Mouse (Mus musculus) liver, embryonic 14.5 days (tissue): ENCODE results near the gene Pdcl2.

Source experiments
- CTCF ChIP-seq: IDR thresholded peaks from 2 replicates; pipeline ENCODE4 v1.5.1; 2016; ENCODE audit warnings: antibody characterized with exemption, low read depth, control low read depth
- EP300 ChIP-seq: IDR thresholded peaks from 2 replicates; pipeline ENCODE4 v1.6.1; 2016; ENCODE audit warnings: antibody characterized with exemption, low read depth

DNA sequence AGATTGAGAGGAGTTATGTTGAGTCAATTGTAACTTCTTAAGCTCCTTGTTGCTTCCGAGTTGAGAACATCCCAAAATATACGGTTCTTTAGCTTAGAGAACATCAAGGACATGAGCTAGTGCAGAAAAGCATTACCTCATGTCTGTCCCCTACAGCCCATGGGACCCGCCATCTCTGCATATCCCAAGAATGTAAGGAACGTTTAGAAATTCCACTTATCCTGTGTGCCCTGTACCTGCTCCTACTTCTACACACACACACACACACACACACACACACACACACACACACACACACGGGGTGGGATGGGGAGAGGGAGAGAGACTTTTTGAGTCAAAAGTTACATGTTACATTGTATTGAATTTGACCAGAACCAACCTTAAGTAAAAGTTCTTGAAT is 20.6 kb upstream of the Pdcl2 start:
- TF ChIP-seq CTCF (no peak), EP300 (no peak)
